Mouse (Mus musculus): ENCODE measurements around the gene Ptprg.

Ptprg gene

DNA sequence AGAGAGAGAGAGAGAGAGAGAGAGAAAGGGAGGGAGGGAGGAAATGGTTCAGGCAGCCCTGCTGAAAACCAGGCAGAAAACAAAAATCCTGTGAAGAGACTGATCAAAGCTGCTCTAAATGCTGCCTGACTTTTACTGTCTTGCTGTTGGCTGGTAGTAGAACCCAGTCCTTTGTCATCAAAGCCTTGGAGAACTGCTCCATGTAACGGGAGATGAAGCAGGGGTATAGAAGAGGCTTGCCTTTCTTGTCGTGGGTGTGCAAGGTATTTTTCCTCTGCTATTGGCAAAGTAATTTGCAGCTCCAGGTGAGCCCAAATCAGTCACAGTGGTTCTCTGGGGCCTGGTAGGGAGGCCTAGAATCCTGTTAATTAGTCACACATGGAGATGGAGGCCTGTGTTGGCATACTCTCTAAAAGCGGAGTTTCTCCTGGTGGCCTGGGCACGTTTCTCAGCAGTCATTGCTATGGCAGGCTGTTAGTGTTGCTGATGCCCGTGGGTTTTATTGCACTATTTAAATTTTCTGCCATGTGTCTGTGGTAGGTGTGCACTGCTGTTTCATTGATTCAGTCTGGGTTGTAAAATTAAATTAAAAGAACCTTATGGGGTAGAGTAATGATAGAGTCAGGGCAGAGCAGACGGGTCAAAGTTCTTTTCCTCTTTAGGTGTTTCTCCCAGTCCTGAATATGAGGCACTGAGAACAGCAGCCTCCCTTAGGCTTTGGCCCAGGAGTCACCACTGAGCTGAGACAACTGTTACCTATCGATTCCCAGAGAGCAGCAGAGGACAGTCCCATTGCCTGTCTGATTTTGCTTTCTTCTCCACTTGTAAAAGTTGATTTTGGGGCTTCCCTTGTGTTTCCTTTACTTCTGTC is 269.7 kb downstream of the Ptprg start:
- DNase-seq (ENCODE audit: low spot score), result no peak

DNA sequence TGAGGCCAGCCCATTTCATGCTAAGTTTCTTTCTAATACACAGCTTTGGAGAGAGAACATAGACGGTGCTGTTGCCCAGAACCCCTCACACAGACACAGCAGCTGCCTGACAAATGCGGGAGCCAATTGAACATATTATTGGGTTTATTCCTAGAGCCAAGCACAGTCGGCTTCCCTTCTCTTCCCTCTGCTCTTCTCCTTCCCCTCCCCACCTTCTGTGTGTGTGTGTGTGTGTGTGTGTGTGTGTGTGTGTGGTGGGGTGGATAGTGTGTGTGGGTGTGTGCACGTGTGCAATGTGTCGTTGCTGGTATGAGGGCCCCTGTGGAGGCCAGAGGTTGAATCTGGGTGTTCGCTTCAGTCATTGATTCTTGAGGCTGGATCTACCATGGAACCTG is 270.4 kb downstream of the Ptprg start:
- no peak for DNase-seq (ENCODE audit: low spot score)

DNA sequence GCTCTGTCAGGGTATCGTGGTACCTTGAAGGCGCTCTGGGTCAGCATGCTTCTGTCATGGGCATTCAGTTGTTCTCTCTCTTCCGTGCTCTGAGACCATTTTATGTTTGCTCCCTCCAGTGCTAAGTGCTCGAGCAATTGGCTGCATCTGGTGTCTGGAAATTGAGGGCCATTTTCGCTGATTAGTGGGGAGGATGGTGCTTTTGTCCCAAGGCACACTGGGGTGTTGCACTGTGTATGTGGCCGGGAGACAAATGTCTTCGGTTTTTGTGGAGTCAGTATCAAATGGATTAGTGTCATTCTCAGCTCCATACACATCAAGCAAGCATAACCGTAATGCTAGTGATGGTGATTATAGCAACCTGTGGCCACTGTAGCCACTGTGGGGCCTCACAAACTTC is 271.6 kb downstream of the Ptprg start:
- DNase-seq (ENCODE audit: low spot score), result no peak

DNA sequence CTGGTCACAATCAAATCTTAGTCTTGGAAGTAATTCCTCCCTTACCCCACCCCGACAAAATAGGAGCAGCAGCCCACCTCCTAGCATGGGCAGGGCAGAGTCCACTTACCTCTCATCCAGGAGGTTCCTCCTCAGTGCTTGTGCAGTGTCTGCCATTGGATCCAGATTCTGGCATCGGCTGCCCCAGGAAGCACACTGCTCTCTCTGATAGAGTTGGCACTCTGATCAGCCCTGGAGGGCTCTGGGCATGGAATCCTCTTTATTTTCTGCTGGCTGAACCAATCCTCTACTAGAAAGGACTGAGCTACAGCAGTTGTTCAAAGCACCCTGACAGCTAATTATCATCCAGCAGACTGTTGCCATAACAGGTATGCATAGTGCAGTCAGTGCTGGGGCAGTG is 272.2 kb downstream of the Ptprg start:
- no peak for DNase-seq (ENCODE audit: low spot score)

DNA sequence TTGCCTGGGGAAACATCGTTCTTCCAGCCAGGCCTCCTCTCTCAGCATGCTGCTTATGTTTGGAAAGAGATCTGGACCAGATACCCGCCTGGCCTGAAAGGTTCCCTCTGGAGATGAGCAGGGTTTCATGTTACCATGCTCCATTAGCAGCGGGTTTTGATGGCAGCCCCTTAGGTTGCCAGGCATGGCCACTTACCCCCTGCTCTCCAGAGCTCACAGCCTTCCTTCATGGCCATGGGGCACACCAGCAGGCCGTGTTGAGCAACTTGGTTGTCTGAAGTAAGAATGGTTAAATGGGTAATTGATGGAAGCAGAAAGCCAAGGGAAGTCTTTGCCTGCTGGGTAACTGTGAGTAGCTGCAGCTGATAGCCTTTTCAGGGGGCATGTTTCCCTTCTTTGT is 274.8 kb downstream of the Ptprg start:
- DNase-seq (ENCODE audit: low spot score), result no peak

DNA sequence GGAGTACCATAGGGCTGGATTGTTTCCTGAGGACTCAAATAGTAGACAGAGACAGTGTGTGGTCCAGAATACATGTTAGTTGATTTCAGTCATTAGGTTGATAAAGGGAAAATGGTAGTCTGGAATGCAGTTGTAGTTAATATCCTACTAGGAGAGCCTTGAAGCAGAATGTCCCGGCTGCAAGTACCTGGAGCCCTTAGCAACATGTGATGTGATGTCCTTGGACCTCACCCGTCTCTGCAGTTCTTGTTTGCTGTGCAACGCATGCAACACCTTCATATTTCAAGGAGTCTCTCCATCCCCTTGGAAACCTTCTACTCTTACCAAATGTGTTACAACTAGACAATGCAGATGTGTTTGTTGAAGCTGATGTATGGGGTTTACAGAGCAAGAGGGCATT is 280.3 kb downstream of the Ptprg start:
- DNase-seq (ENCODE audit: low spot score), result no peak

DNA sequence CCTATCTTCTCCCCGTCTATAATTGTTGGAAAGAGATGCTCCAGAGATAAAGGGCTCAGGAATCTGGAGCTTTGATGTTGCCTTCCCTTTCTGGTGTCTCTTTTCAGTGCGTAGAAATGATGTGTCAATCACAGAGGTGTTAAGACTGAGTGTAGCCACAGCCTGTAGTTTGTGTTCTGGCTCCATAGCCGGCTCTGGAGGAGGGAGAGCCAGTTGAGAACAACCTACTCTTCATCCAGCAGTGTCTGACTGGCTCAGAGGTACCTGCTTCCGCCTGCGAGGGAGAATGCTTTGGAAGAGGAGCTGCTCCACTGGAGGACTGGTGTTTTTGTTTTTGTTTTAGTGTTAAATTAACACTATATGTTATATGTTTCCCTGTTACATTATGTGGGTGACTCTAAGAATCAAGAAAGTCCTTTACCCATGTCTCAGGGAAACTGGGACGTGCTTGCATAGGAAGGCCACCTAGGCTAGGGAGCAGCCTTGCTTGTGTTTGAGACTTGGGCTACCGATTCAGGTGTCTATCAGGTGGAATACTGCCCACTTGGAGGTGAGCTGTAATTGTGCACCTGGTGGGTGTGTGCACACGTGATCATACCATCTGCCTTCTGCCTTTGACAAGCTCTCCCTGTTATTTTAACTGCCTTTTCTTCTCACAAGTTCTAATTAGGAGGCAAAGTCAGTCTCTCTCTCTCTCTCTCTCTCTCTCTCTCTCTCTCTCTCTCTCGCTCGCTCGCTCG is 282.5 kb downstream of the Ptprg start:
- no peak for DNase-seq (ENCODE audit: low spot score)

DNA sequence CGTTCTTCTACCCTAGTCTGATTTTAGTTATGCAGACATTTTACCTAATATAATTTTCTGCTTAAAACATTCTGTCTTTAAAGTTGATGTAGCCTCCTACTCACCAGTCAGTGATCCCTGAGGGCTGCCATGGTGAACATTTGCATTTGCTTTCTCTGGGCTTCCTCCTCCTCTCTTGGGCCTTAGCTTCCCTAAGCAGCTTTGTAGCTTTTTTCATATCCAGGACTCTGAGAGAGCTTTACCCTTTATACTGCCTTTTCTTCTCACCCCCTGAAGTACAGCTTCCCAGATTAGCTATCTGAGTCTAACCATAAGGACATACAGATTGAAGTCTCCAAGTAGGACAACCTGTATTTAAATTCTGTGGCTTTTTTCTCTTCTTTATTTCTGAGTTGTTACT is 284.4 kb downstream of the Ptprg start:
- DNase-seq (ENCODE audit: low spot score), result no peak

DNA sequence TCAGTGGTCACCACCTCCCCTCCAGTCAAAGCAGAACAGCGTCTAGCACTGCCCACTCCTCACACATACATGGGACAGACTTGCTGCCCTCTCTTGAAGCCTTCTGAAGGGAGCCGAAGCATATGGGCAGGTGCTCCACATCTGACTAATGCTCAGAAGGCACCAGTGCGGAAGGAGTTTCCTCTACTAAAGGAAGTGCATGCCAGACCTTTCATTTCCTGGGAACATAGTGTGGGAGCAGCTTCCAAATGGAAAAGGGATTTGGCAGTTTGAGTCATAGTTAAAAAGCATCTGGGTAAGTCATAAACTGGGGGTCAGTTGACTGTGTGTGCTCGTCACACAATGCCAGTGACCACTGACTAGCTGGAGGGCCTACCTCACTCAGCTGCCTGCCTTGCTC is 288.3 kb downstream of the Ptprg start:
- no peak for DNase-seq (ENCODE audit: low spot score)

DNA sequence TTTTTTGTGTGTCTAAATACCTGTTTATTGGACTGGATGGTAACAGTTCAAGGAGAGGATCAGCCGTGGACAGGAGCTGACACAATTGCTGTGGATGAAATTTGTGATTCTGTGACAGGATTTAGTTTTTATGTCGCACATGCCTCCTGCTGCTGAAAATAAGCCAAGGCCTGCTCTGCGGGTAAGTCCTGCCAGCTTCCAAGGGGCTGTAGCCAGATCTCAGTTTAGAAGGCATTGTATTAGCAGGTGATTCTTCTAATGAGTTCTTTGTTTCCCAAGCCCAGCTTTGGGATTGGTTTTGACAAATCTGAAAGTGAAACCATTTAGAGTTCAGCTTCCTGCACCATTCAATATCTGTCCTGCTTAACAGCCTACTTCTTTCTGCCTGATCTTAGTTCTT is 299.6 kb downstream of the Ptprg start:
- no peak for DNase-seq (ENCODE audit: low spot score)

DNA sequence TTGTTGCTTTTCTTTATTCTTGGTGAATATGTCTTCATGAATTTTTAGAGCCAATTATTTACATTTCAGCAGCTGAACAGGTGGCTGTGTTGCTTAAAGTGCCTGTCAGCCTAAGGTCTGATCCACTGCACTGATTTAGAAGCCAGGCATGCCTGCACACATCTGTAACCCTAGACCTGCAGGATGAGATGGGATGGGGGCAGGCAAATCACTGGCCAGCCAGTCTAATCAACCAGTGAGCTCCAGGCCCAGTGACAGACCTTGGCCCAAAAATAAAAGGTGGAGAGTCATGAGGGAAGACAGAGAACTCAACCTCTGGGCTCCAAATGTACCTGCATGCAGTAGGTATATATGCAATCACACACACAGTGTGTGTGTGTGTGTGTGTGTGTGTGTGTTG is 302.2 kb downstream of the Ptprg start:
- no peak for DNase-seq (ENCODE audit: low spot score)

DNA sequence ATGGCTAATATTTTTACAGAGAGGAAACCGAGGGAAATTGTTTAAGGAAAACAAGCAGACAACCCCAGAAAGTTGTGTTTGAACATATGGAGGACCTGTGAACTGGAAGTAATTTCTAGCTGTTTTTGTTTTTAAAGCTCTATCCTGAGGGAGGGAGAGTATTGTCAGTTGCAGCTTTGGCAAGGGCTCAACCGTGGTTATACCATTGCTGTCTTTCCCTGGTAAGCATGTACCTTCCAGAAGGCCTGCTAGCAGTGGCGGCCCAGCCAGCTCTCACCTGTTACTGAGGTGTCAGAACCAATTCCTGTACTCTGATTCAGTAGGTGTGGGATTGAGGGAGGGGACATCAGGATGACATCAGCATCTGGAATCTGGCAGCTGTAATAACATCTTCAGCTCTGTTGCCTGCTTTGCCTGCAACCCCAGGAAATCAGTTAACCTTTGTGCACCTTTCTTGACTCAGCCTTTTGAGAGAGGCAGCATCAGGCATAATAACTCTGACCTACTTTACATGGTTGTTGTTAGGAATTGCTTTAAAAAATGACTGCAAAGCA is 304.7 kb downstream of the Ptprg start:
- DNase-seq (ENCODE audit: low spot score), result no peak

DNA sequence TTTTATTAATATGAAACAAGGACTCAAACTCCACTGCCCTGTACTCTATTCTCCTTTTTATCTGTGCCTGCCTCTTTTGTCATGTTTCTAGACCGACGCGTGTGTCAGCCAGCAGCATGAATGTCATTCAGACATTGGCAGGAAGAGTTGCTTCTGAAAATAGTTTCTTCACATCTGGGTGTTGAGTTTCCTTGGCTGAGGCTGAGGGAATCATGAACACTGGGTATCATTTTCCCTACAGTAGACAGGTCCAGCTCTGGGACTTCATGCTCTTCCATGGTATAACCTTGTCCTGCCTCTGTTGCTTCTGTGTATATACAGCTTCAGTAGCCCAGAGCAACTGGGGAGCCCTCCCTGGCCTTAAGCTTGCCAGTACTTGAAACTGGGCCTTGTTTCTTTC is 310.0 kb downstream of the Ptprg start:
- no peak for DNase-seq (ENCODE audit: low spot score)

DNA sequence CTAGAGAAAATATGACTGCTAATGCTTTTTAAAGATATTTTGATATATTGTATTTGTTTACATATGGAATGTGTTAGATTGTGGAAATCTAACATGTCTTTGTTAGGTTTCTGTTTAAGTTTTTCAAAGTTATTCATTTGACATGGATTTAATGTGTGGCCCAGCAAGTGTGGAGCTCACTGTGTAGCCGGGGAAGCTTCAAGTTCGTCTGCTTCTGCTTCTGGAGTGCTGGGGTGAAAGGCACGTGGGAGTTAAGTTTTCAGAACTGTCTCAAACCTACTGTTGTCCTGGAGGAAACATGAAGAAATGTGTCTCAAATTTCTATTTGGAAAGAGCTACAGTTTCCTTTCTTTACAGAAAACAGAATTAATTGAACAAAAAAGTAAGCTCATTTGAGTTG is 311.5 kb downstream of the Ptprg start:
- no peak for DNase-seq (ENCODE audit: low spot score)

DNA sequence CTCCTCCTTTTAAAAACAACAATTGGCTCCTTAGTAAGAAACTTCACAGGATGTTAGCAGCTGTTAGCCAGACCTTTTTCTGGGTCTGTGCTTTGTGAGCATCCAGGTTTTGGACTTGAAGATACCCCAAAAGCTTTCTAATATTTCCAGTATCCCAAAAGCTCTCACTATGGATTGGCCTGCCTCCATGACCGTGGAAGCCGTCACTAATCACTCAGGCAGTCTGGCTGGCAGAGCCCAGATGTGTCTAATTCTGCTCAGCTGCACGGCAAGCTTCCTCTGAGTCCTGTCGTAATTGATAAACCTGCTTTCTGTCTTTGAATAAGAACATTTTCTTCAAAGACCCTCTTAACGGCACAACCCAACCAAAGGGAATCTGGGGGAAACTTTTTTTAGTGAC is 312.0 kb downstream of the Ptprg start:
- no peak for DNase-seq (ENCODE audit: low spot score)

DNA sequence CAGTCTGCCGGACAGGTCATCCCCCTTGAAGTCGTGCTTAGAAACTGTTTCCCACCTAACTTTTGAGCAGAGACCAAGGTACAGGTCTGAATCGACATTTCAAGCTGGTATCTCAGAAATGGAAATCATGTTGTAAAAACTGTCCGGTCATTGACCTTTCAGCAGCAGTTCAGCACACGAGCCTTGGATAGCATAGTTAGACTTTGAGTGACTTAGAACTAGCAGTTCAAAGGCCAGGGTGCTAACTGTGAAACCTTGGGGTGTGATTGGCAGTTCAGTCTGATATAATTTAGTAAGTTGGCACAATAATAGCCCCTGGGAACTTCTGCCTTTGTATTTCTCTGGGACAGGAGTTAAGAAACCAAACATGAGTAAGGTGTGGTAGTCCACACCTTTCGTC is 312.5 kb downstream of the Ptprg start:
- no peak for DNase-seq (ENCODE audit: low spot score)

DNA sequence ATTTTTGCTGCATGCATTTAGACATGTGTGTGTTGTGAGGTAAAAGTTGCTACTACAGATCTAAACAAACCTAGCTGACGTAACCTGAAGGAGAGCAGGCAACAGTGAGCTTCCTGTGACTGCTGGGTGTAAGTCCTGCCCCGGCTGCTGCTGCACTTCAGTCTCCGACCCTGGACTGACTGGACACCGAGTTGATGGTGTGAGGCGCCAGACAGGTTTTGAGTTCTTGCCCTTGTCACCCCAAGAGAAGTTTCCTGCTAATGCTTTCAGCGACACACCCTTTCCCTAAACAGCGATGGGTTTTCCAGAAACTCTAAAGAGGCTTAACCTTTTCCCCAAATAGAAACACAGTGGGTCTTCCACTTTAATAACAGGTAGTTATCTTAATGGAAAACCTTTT is 313.1 kb downstream of the Ptprg start:
- no peak for DNase-seq (ENCODE audit: low spot score)

DNA sequence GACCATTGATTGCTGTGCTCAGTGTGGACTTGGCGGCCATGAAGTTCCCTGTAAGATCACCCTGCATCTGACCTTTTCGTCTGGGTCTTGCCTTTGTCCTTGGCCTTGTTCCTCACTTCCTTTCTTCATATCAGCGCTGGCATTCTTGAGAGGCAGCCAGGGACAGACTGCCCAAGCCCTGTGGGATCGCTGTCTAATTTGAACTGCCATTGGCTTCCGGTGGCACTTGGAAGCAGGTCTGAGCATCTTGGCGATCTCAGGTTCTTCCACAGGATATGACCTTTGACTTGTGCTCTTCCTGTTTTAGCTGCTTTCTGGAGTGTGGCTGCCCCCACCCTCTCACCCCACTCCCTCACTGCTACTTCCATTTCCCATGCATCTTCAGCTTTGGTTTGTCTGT is 315.3 kb downstream of the Ptprg start:
- no peak for DNase-seq (ENCODE audit: low spot score)

DNA sequence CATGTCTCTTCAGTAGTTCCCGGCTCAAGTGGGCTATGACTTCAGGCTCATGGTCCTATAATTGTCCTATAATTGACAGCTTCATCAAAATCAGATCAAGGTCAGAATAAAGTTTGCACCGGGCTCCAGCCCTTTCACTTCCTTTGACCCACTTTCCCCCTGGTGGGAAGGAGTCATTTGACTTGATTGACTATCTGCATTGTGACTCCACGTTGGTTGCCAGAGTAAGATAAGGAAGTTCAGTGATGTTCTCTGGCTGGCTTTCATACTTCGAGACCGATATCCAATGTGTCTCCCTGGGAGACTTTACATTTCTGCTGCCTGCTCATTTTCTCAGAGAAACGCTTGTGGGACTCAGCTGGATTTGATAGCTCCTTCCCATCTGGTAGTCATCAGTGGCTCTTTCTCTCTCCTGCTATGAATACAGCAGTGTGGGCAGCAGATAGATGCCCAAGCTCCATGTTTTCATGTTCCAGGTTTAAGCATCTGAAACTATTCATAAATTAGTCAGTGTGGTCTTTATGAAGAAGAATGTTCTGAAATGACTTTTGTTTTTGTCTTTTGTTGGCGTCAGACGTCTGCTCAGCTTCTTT is 318.5 kb downstream of the Ptprg start:
- DNase-seq (ENCODE audit: low spot score), result no peak

DNA sequence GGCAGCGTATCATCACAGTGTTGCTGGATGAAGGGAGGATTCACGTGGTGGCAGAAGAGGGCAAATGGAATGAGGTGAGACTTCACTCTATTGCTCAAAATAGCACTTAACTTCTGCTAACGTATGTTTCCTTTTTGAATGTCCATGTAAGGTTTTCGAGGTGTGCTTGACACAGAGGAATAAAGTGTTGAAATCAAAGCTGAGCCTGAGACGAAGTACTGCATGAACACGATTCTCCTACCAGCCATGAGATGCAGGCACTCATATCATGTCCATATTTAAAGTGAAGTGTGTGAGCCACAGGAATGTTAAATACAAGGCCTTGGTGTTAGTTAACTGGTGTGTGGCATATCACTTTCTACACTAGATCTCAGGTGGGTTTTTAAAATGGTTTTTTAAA is 320.9 kb downstream of the Ptprg start:
- no peak for DNase-seq (ENCODE audit: low spot score)

DNA sequence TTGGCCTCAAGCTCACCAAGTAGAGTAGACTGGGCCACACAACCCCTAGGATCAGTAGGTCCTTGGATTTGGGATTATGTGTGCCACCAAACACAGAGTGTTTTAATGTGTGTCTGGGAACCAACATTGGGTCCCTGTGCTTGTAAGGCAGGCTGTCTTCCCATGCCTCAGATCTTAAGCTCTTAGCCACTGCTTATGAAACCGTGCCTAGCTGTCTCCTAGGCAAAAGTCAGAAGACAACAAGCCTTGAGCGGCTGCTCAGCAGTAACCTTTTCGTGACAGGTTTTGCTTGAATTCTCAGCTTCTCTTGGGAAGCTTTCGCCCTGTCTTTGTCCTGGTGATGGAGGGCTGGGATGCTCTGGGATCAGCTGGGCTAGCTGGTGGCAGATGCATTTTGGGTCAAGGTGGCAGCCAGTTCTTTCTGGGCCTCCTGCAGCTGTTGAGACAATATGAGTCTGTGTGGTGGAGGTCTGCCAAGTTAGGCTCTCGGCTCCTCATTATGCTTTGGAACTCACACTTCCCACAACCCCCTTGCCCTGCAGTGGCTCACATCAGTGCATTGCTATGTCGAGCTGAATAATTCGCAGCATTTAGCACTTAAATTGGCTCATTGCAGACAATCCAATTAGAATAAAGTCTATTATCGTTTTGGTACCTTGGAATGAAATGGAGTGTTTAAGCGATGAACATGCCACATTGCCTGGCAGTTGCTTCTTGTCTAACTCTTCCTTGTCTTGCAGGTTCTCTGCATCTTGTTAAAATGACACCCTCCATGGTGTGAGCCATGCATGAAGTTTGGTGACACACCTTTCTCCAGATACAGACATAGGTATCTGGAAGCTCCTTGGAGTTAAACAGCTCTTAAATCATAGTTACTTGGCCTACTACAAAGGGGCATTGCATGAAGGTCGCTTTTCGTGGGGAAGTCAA is 321.9 kb downstream of the Ptprg start:
- DNase-seq (ENCODE audit: low spot score), result no peak

DNA sequence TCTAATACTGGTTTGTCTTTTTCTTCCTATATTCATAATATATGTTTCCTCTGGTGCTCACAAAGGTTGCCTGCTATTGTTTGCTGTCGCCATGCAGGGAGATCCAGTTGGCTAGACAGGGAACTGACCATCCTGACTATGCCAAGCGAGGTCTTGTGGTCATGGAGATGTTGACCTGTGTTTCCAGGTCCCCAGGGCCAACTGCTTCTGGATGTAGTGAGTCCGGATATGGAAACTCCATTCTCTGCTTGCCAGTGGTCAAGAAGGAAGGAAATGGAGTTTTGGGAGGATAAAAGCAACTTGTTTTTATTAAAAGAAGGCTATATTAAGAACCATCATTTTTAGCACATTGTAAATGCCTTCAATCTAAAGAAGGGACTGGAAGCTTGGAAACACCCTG is 327.8 kb downstream of the Ptprg start:
- DNase-seq (ENCODE audit: low spot score), result no peak
